Mouse (Mus musculus): ENCODE data around the gene Luc7l. TPM values are rescaled to one million over a fixed set of nuclear protein-coding genes. Genes with fewer than 3 reads are reported as not detected.

Luc7l gene
- total RNA-seq (2023) = 39.7 and 54.8 TPM in 2 replicates

DNA sequence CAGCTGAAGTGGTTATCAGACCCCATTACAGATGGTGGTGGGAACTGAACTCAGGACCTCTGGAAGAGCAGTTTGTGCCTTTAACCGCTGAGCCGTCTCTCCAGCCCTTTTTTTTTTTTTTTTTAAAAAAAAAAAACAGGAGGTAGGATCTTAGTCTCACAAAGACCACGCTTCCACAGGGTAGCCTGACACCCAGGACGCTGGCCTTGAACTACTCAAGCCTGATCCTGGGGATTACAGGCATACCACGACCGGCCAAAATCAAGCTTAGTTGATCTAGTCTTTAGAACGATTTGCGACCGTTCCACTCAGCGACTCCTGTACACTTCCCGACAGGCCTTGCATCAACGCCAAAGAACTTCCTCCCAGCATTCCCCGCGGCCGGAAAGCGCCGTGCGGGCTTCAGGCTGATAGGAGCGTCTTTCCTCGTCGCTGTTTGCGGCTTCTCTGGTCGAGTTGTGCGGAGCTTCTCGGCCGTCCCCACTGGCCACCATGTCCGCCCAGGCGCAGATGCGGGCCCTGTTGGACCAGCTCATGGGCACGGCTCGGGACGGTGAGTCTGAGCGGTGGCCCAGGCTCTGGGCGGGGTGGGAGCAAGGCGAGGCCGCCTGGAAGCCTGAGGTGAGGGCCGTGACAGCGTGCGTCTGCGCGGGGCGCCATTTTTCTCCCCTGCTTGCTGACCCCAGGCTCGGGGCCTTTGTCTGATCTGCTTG, at the start of gene Luc7l:
Luc7l (plus strand) TSS at position 358 of the 713 bp plus-strand sequence.

DNA sequence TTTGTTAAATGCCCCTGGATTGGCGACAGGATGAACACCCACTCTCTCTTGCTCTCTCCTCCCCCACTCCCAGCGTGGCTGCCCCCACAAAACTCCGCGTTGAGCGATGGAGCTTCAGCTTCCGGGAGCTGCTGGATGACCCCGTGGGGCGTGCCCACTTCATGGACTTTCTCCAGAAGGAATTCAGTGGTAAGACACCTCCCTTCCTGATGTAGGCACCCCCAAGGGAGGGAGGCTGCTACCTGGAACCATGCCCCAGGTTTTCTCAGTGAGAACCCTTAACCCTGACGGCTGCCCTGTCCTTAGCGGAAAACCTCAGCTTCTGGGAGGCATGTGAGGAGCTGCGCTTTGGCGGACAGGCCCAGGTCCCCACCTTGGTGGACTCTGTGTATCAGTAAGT, 45.0 kb upstream of the Luc7l start, which contains the start of gene Arhgdig:
Arhgdig (minus strand) TSS at position 101 of the 400 bp plus-strand sequence.

DNA sequence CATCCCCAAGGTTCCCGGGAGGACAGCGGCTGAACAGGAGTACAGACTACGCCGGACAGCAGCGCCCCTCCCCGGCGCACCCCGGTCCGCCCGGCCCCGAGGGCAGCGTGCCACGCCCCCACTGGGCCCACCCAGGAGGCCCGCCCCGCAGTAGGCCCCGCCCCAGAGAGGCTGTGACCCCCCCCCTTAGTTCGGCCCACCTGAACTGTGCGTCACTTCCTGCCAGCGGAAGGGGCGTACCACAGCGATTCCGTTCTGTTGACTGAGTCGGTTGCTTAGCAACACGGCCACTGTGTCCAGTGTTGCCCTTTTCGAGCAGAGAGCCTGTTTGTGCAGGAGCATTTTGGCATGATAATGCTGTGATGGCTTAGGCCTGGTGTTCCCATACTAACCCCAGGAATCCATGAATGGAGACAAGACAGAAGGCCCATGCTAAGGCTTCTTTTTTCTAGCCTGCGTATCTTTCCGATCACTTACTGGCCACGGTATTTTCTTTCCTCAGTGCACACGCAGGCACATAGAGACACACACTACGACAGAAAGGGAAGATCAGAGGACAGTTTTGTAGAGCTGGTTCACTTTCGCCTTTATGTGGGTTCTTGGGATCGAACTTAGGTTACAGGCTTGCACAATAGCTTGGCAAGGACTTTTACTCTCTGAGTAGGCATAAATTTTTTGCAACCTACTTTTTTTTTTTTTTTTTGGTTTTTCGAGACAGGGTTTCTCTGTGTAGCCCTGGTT, 8.4 kb upstream of the Luc7l start, which contains the start of gene Fam234a:
Fam234a (minus strand) TSS at position 142 of the 741 bp plus-strand sequence.

Other genes with a start within 250 kb of the Luc7l start
- 0.75 and 1.3 TPM in 2 replicates for gene Rab11fip3, start 183.3 kb upstream of the Luc7l start, total RNA-seq (2023)
- 2.5 and 3.0 TPM in 2 replicates for gene Decr2, start 162.6 kb upstream of the Luc7l start, total RNA-seq (2023)
- 0.69 and 1.1 TPM in 2 replicates for gene Nme4, start 157.3 kb upstream of the Luc7l start, total RNA-seq (2023)
- 63.4 and 78.1 TPM in 2 replicates for gene Tmem8, start 139.6 kb upstream of the Luc7l start, total RNA-seq (2023)
- 25.2 and 27.1 TPM in 2 replicates for gene Mrpl28, start 129.4 kb upstream of the Luc7l start, total RNA-seq (2023)
- 33.5 and 42.1 TPM in 2 replicates for gene Axin1, start 114.2 kb upstream of the Luc7l start, total RNA-seq (2023)
- 0.68 TPM in 1 of 2 replicates, not detected in the other for gene Pdia2, start 53.8 kb upstream of the Luc7l start, total RNA-seq (2023)
- gene Rgs11, start 49.9 kb upstream of the Luc7l start, total RNA-seq (2023) = 0.32 and 0.35 TPM in 2 replicates
- not detected in 2 replicates for gene Arhgdig, start 45.1 kb upstream of the Luc7l start, total RNA-seq (2023)
- gene Fam234a, start 8.7 kb upstream of the Luc7l start, total RNA-seq (2023) = 69.0 and 79.0 TPM in 2 replicates
- gene Neurl1b, start 161.9 kb downstream of the Luc7l start, total RNA-seq (2023) = 7.8 and 9.3 TPM in 2 replicates

Data from neutrophil, adult 65 days (primary cell).